Mouse (Mus musculus) cerebellum, adult 18-20 months (tissue): ENCODE data around the gene Ippk.

ENCODE experiments used
- DNase-seq, 2 experiments: peaks; one replicate each; pipeline ENCODE4 v3.0.0; 2021

Ippk gene

GRCm38 (mm10) chr13:49433268-49434029, 12.4 kb downstream of the Ippk start:
- no peak for DNase-seq

- no peak for DNase-seq
Observed at GRCm38 (mm10) chr13:49435745-49436144, 14.7 kb downstream of the Ippk start.

- DNase-seq: no peak
Observed at GRCm38 (mm10) chr13:49436170-49436569, 15.1 kb downstream of the Ippk start.

GRCm38 (mm10) chr13:49444451-49444850, 23.4 kb downstream of the Ippk start:
- DNase-seq: no peak

DNA sequence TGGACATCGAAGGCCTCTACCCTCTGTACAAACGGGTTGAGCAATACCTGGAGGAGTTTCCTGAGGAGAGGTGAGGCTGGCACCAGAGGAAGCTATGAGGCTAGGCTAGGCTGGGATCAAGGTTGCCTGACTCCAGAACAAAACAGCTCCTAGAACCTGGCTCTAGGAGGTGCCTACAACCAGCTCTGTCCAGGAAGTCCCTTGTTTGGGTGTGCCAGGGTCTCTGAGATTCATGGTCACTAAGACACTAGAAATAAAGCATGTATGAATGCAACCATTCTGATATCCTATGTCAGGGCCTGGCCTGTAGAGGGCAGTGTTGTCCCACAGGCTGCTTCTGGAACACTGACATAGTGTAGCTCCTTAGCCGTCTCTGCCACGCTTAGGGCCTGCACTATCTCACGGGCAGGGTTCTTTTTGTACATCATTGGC, 28.3 kb downstream of the Ippk start:
- DNase-seq: peak; percentile 81

GRCm38 (mm10) chr13:49460276-49460675, 39.2 kb downstream of the Ippk start:
- no peak for DNase-seq

- DNase-seq: peak in 1 of 2 experiments; percentile 9
Observed at GRCm38 (mm10) chr13:49460692-49461414, 39.8 kb downstream of the Ippk start.

DNA sequence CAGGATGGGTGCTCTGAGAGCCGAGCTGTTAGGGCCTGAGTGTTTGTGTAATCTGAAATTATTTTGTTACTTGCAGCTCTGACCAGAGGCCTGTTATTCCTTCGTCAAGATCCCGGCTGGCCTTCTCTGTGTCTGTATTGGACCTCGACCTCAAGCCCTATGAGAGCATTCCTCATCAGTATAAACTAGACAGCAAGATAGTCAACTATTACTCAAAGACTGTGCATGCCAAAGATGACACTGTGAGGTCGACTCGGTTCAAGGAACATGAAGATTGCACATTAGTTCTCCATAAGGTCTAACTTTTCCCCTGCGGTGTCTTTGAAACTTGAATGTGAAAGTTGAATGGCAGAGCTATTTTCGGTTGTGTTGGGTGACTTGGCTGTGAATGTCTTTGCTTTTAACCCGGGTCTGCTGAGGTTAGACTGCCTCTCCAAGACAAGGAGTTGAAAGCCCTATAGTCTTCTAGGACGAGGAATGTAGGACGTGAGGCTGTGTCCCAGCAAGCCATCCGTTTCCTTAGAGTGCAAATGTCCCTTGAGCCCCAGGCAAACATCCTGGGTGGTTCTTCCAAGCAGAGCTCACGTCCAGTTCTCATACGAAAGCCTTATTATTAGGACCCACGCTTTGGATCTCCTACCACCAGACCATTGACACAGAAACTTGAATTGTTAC, 40.5 kb downstream of the Ippk start:
- DNase-seq: no peak

- DNase-seq: no peak
Observed at GRCm38 (mm10) chr13:49462921-49463320, 41.9 kb downstream of the Ippk start.

DNA sequence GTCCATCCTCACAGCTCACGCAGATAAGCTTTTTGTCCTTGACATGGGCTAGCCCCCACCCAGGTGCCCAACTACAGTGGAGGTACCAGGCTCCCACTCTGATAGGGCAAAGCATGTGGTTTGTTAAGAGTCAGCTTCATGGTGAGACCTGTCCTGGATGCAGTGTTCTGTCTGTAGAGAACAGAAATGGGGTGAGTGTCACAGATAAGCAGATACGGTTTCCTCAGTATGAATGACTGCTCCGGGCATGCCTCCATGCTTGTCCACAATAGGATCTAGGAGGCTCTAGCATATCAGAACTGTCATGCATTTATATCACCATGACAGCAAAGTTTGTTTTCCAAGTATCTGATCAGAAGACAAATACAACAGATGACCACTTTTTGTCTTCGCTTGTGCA, 44.8 kb downstream of the Ippk start:
- DNase-seq: no peak

DNA sequence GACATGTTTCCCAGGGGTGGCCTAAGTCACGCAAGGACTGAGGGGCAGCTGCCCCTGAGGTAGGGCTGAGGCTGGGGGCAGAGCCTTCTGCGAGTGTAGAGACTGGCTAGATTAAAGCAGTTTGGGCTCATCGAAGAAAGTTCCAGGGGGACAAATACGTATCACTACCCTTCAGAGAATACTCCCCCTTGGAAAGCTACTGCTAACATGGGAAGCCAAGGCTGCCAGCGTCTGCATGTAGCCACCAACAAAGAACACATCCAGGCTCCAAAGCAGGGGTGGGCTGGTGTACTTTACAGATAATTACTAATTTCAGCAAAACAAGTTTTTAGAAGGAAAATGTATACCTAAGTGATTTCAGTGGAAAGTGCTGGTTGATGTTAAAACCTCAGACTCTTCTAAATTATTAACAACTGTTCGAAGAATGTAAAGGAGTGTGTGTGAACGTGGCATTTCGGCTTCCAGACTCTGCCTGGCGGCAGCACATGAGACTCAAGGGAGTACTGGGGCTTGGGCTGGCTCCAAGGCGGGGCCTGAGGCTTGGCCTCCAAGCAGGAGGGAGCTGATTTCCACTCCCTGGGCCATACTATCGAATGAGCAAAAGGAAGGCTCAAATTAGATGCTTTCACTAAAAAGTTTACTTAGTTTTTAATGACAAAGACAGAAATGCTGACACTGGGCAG, 45.5 kb downstream of the Ippk start:
- no peak for DNase-seq

DNA sequence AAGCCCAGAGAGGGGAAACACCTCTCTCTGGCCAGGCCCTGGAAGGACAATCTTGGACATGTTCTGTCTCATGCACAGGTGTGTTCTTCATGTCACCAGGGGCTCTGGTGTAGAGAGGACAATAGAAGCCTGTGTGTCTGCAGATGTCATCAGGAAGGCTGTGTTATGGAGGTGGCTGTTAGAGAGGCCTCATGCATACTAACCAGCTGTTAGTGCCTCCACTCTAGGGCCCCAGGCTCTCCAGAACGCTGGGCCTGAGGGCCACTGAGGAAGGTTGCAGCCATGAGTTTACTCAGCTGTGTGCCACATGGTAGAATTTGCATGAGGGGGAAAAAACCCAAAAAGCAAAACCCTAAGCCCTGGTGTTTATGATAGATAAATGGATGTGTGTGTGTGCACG, 46.5 kb downstream of the Ippk start:
- no peak for DNase-seq

DNA sequence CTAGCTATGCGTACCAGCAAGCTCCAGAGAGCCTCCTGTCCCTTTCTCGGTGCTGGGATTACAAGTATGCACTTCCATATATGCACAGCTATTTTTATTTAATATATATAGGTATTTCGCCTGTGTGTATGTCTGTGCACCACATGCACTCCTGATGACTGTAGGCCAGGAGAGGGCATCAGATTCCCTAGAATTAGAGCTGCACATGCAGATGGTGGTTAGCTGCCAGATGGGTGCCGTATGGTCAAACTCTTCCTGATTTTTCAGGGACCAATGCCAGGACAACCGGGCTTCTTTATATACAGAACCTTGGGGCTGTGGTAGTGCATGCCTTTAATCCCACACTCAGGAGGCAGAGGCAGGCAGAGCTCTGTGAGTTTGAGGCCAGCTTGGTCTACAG, 48.0 kb downstream of the Ippk start:
- peak in 1 of 2 experiments; percentile 21 for DNase-seq

GRCm38 (mm10) chr13:49470319-49470718, 49.3 kb downstream of the Ippk start:
- DNase-seq: no peak

GRCm38 (mm10) chr13:49470806-49471205, 49.8 kb downstream of the Ippk start:
- DNase-seq: no peak

DNA sequence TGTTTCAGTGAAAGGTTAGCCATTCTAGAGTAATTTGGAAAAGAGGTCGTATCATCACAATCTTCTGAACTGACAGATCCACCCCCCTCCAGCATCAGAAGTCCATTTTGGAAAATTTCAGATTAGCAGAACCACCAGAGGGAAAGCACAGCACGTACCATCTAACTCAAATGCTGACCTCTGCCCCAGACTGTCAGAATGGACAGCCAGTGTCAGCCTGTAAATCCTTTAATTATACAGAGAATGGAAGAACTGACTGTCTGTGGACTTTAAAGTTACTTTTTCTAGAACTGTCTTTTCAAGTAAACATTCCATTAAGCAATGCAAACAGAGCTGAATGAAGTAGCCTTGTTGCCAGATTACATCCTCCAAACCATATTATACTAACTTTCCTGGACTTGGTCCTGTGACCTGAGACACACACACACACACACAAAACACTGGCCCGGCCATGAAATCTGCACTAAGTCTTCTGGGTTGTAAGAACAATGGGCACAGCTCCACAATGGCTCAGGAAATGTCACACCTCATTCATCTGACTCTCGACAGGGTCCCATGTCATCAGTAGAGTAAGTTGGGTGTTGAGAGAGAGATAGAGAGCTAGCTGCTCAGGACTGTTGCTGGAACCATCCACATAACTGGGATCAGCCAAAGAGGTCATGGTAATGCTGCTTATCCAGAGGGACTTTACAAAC, 51.1 kb downstream of the Ippk start:
- no peak for DNase-seq

DNA sequence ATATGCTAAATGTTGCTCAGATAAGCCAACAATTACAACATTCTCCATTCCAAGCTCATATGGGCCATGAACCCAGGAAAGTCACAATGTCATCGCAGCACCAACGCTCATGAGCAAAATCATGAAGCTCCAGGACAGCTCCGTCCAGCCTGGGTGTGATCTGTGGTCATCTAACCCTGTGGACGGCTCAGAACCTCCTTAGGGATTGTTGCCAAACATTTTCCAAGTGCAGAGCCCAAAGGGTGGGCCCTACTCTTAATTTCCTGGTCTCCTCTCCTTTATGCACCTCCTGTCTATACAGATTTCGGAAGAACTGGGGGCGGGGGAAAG, 51.6 kb downstream of the Ippk start:
- DNase-seq: no peak

- no peak for DNase-seq
Observed at GRCm38 (mm10) chr13:49477887-49478286, 56.8 kb downstream of the Ippk start.

GRCm38 (mm10) chr13:49478851-49479374, 57.9 kb downstream of the Ippk start:
- no peak for DNase-seq

DNA sequence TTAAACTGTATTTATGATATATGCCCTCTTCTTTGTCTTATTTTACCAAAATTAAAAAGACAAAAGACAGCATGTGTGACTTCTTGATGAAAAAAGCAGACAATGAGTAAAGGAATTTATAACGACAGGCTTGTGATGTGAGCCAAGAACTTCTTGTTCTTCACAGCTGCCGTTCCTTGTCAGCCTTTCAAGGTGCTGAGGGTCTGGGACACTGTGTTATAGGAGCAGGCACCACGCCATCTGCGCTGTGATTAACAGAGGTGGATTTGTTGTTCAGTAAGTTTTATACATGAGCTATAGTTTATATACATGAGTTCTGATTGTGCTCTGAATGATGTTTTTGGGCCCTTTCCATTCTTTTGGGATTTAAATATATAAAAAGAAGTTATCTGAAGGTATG, 58.4 kb downstream of the Ippk start:
- DNase-seq: no peak

- DNase-seq: peak; percentile 54 to 65
Observed at GRCm38 (mm10) chr13:49480057-49480456, 59.0 kb downstream of the Ippk start.

DNA sequence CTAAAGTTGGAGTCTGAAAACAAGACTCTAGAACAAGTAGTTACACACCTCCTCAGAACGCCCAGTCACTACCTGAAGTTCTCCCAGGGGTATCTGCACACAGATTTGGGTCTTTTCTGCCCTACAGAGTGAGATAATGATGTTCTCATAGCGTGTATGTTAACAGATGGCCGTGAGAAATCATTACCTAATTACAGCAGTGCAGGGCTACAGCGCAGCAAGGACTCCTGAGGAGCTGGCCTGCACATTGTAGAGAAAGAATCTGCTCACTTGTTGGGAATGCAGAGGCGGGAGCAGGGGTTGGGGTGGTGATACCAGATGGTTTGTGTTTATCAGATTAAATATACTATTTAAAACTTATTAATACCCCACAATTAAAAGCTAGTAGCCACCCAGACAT, 59.5 kb downstream of the Ippk start:
- peak; percentile 37 to 52 for DNase-seq
